Mouse (Mus musculus) liver, embryonic 14.5 days (tissue): ENCODE results near the gene Ovol1.

ENCODE experiments used
- CTCF ChIP-seq: IDR thresholded peaks from 2 replicates; pipeline ENCODE4 v1.5.1; 2016; ENCODE audit warnings: antibody characterized with exemption, low read depth, control low read depth
- EP300 ChIP-seq: IDR thresholded peaks from 2 replicates; pipeline ENCODE4 v1.6.1; 2016; ENCODE audit warnings: antibody characterized with exemption, low read depth

DNA sequence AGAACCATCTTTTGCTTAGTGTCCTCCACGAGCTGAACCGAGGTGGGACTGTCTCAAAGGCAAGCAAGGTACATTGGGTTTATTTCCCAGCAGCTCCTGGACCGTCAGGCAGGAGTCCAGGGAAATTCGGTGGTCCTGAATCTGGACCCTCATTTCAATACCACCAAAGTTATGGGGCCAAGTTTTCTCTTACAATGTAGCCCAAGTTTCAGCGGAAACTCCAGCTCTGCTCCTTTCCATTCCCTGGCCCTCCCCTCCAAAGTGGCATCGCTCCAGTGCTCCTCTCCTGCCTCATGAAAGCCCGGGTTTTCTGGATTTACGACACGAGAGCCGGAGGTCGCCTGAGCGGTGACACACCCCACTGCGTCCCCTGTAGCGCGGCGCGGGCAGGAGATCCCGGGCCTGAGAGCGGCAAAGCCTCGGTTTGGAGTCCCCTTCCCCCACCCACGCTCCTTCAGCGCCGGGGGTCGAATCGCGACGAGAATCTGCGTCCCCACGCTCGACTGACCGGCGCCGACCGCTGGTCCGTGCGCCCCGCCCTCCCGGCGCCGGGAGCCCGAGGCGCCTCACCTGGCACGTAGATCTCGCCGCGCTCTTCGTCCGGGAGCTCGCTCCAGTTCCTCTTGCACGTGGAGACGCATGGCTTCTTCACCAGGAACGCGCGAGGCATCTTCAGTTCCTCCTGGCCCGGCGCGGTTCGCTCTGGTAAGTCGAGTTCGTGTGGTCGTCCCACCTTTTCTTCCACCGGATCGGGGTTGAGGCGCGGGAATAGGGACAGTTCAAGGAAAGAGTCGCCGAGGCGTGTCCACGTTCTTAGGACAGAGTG lies 602 bp downstream of the Ovol1 start:
- TF ChIP-seq CTCF (no peak), EP300 (no peak)
